Mouse (Mus musculus) bone marrow, adult 2 months (tissue): ENCODE data around the gene Tuba4a.

Source experiments
- CTCF ChIP-seq: fragments of 200-500 bp; IDR thresholded peaks from 2 replicates; pipeline ENCODE4 v1.5.1; 2011; ENCODE audit warnings: low read length, control low read depth; ENCODE audit not compliant: control insufficient read depth, insufficient read depth
- POLR2A ChIP-seq: fragments of 200-500 bp; IDR thresholded peaks from 2 replicates; pipeline ENCODE4 v1.6.1; 2011; ENCODE audit warnings: low read depth, mild to moderate bottlenecking, control low read depth, low read length, borderline replicate concordance; ENCODE audit not compliant: control insufficient read depth

DNA sequence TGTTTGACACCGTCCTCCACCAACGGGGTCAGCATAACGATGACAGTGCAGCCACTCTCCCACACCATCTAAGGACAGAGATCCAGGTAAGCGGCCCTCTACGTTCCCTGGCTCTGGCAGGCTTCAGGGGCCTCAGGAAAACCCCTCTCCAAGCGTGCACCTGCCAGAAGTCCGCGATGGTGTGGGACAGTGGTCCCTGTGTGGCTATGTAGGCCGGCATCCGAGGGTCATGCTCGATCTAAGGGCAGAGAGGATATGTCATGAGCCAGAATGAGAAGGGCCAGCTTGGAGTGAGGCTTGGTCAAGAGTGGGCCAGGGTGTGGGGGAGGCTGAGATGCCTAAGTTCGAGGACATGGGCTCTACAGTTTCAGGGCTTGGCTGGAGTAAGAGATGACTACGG, 32.6 kb upstream of the Tuba4a start:
- TF ChIP-seq POLR2A, result no peak
- TF ChIP-seq CTCF, result no peak
